Mouse (Mus musculus) adrenal gland, adult 10 weeks (tissue): ENCODE measurements around the gene Rbm45. TPM values are rescaled to one million over a fixed set of nuclear protein-coding genes. Genes with fewer than 3 reads are reported as not detected.

Source experiments
- polyA plus RNA-seq: library from polyadenylated mRNA; stranded (reverse); fragments of 350-450 nt; fragmentation: Illumina TruSeq; extraction: RNeasy Lipid Tissue Mini Kit (QIAGEN cat#74804); gene quantifications from one replicate; pipeline ENCODE4 v1.2.3, GENCODE M21; 2014; ENCODE audit warnings: low read depth, low replicate concordance

The Rbm45 gene
- polyA plus RNA-seq: 37.3 TPM

GRCm38 (mm10) chr2:76369821-76370655 is at the start of gene Rbm45:
Gene Rbm45, plus strand, starts transcription at chr2:76369984.

GRCm38 (mm10) chr2:76338215-76339156 is 31.3 kb upstream of the Rbm45 start, which contains the start of gene Pde11a:
Gene Pde11a, minus strand, starts transcription at chr2:76338774.

GRCm38 (mm10) chr2:76360226-76360625 is 9.6 kb upstream of the Rbm45 start, which contains the start of gene Cyct:
Gene Cyct, minus strand, starts transcription at chr2:76360450.

GRCm38 (mm10) chr2:76406151-76406936 is 36.6 kb downstream of the Rbm45 start, which contains the start of gene Osbpl6:
Gene Osbpl6, plus strand, starts transcription at chr2:76406508.

Other genes with a start within 250 kb of the Rbm45 start
- gene Pde11a, start 31.2 kb upstream of the Rbm45 start, polyA plus RNA-seq: not detected
- not detected for gene Cyct, start 9.5 kb upstream of the Rbm45 start, polyA plus RNA-seq
- 36.7 TPM for gene Osbpl6, start 36.5 kb downstream of the Rbm45 start, polyA plus RNA-seq